Mouse (Mus musculus): Measurements from ENCODE around the gene Slc38a1.

The Slc38a1 gene

DNA sequence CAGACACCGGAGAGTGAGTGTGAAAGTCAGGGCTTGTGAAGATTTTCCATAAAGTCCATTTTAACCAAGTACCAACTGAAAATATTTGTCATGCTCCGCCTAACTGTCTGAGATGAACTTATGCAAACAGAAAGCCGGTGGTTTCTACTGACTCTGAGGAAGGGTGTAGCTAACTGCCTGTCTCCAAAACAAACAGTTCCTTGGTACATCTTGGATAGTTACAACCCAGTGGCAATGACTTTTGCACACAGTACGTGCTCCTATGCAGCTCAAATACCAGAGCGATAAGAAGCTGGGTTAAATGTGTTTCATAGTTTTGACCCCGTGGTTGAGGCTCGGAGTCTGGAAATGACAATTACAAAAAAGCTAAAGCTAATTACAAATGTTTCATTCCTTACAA lies 34.0 kb downstream of the Slc38a1 start:
- DNase-seq (ENCODE audit: low read depth) = no peak

GRCm38 (mm10) chr15:96607422-96607821 lies 35.3 kb downstream of the Slc38a1 start:
- DNase-seq (ENCODE audit: low read depth) = no peak

DNA sequence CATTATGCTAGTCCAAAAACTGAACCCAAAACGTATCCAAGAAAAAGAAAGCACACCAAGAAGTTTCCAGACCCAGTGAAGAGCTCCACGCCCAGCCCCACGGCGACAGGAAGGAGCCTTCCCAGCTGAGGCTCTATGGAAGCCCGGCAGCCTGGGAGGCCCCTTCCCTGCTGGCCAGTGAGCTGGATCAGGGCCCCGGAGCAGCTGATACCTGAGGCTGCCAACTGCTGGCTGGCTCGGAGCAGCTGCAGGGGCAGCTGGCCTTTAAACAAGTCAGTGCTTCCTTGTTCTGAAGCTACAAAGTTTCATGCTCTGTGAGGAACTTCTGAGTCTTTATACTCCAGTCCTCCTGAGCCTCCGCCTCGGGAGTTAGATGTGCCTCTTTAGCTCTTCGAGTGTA lies 38.4 kb downstream of the Slc38a1 start:
- DNase-seq (ENCODE audit: low read depth) = peak; percentile 73

- no peak for DNase-seq (ENCODE audit: low read depth)
Observed at GRCm38 (mm10) chr15:96602043-96602442, 40.7 kb downstream of the Slc38a1 start.

DNA sequence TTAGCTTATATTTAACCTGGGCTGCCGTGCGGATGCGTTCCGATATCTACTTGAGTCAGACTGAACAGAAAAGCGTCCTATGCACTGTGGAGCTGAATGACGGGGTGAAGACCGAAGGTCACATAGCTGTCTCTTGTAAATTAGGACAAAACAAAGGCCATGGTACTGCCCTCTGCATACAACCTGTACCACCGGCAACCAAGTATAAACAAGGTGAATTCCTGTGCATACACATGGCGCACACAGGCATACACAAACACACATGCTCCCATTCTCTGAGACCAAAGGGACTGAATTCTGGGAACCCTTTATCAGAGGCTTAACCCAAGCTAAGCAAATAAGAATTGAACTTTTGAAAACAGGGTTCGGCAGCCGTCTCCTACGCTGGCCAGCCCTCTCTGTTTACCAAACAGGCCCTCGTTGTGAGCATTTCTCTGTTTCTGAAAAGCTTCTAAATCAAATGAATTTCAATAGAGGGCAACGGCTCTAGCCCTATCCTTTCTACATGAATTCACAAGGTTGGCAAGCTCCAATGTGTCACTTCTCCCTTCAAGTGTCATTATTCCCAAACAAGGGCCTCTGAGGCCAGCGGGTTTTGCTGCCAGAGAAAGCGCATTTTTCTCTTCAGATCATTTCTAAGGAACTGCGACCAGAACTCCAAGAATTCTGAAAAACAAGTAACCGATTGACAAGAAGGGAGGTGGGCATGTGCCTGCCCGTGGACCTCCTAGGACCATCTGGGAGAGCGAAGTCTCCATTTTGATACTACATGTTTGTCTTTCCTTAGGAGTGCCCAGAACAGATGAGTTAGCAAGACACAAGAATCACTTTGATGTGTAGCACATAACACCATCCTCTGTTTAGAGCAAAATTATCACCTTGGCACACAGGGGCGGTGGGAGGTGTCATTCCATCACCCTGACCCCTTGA lies 42.6 kb downstream of the Slc38a1 start:
- DNase-seq (ENCODE audit: low read depth) = no peak

GRCm38 (mm10) chr15:96598888-96599578 lies 43.7 kb downstream of the Slc38a1 start:
- no peak for DNase-seq (ENCODE audit: low read depth)

GRCm38 (mm10) chr15:96597116-96597515 lies 45.6 kb downstream of the Slc38a1 start:
- no peak for DNase-seq (ENCODE audit: low read depth)

GRCm38 (mm10) chr15:96594316-96594715 lies 48.4 kb downstream of the Slc38a1 start:
- DNase-seq (ENCODE audit: low read depth) = no peak

DNA sequence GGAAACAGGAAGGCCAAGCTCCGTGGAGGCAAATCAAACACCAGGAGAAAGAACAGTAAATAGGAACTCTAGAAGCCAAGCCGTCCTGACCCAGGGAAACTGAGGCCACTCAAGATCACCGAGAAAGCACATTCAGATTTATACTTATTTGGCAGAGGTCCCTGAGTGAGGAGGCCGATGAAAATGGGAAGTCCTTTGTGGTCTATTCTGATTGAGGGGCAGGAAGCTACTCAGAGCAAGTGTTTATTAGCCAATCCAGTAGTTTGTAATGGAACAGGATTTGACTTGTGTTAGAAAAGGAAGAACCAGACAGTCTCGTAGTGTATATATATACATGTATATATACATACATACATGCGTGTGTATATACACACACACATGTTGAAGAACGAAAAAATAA lies 48.8 kb downstream of the Slc38a1 start:
- DNase-seq (ENCODE audit: low read depth) = no peak

- no peak for DNase-seq (ENCODE audit: low read depth)
Observed at GRCm38 (mm10) chr15:96593457-96593856, 49.3 kb downstream of the Slc38a1 start.

DNA sequence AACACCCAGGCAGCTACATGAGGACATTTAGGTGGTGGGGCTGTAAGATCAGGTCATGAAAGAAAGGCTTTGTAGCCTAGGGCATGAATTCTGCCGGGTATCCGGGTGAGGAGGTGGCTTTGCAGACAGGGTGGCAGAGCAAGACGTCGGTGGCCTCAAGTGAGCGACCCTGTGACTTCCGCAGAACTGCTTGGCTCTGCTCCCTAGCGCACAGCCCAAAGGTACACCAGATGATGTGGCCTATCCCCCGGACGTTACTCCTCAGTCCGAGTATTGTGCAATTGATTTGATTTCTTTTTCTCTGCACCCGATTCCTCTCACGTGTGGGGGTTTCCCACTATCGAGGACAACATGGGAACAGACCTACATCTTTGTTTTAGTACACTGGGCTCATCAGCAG lies 49.7 kb downstream of the Slc38a1 start:
- DNase-seq (ENCODE audit: low read depth) = no peak

DNA sequence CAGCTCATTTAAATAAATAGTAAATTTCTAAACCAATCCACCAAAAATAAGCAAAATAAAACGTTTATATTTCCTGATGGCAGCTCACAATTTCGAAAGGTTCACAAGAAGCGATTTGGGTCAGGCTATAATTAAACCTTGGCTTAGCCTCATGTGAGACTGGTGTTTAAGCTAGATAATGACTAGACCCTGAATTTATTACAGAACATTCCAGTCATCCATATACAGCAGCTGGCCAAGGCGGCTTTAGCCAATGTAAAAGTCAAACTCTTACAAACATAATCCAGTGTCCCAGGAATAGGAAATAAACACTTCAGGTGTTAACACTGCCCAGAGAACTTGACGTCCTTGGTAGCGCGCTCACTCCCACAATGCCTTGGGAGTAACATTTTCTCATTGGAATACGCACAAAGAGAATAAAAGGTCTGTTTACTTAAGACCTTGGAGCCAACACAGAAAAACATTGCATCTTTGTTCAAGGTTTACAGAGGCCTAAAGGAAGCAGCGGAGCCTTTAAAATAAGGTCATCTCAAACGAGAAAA lies 50.8 kb downstream of the Slc38a1 start:
- no peak for DNase-seq (ENCODE audit: low read depth)

GRCm38 (mm10) chr15:96588996-96589657 lies 53.6 kb downstream of the Slc38a1 start:
- no peak for DNase-seq (ENCODE audit: low read depth)

GRCm38 (mm10) chr15:96587998-96588397 lies 54.7 kb downstream of the Slc38a1 start:
- no peak for DNase-seq (ENCODE audit: low read depth)

- no peak for DNase-seq (ENCODE audit: low read depth)
Observed at GRCm38 (mm10) chr15:96583371-96584008, 59.2 kb downstream of the Slc38a1 start.

DNA sequence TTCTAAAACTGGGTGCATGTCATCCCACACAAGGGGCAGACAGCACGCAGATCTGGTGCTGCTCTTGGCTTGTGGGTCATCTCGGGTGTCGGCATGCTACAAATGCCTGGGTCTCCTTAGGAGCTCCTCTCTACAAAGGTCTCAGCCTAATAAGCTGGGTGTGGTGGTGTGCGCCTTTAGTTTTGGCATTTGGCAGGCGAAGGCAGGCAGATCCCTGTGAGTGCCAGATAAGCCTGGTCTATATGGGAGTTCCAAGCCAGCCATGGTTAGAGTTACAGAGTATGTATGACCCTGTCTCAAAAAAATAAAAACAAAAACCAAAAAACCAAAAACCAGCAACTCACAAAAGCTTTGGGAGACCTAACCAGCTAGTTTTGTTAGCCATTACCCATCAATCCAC lies 65.7 kb downstream of the Slc38a1 start:
- DNase-seq (ENCODE audit: low read depth) = no peak

GRCm38 (mm10) chr15:96568983-96569363 lies 73.7 kb downstream of the Slc38a1 start:
- no peak for DNase-seq (ENCODE audit: low read depth)

DNA sequence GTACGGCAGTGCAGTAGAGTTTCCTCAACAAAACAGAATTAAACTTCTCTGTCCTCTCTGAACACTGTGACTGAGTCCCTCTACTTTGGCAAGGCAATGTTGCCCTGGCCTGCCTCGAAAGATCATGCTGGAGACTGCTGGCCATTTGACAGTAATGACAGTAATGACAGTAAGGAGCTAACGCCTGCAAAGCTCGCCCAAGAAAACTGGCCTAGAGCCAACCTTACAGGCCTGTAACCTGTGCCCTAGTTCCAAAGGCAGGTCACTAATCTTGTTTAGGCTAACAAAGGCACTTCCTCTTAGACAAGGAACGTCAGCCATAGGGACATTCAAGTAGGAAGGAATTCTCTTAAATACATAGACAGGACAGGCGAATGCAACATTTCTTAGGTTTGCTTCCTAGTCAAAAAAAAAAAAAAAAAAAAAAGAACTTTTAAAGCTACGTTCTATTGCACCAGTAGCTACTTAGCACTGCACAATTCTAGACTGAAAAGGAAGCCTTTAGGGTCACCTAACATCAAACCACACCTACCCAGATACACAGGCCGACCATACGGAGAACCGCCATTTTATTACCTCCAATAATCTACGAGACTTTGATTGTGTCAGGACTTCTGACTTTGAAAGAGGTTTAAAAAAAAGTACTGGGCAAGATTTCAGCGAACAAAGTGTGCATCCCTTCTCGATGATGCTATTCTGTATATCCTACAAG lies 74.3 kb downstream of the Slc38a1 start:
- no peak for DNase-seq (ENCODE audit: low read depth)

DNA sequence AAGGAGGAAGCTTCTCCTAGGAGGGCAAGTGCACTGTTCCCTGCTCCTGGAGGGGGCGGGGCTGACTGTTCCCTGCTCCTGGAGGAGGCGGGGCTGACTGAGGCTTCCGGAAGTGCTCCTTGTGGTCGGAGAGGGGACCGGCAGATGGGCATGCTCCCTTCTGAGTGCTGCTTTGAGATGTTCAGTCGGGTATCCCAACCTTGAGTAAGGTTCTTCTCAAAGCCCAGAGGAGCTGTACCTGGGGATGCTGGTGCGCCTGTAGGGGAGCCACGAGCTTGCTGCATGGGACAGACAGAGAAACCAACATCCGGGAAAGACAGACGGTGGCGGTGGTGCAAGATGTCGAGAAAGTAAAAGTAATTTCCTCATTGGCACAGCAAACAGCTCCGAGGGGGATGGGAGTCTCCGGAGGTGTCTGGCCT lies 75.9 kb downstream of the Slc38a1 start:
- no peak for DNase-seq (ENCODE audit: low read depth)

GRCm38 (mm10) chr15:96563852-96564251 lies 78.9 kb downstream of the Slc38a1 start:
- DNase-seq (ENCODE audit: low read depth) = no peak

GRCm38 (mm10) chr15:96562521-96562920 lies 80.2 kb downstream of the Slc38a1 start:
- no peak for DNase-seq (ENCODE audit: low read depth)
